Mouse (Mus musculus) heart, embryonic 16.5 days (tissue): ENCODE measurements around the gene Mgat5. TPM values are rescaled to one million over a fixed set of nuclear protein-coding genes. Genes with fewer than 3 reads are reported as not detected.

Experiments
- ATAC-seq: fragments of 200-750 bp; cut with Nextera tagmentation; replicated peaks from 2 replicates; pipeline ENCODE4 v1.8.0; 2017; ENCODE audit warnings: moderate number of reproducible peaks; ENCODE audit not compliant: insufficient read depth, low FRiP score; ENCODE audit errors: extremely low read depth
- H3K27ac ChIP-seq: fragments of 300-500 bp; sonication (generic); 2 replicates; pipeline ENCODE4 v1.5.1; 2014; ENCODE audit warnings: mild to moderate bottlenecking, low read length, control low read depth, moderate library complexity
- H3K27me3 ChIP-seq: fragments of 300-500 bp; sonication (generic); 2 replicates; pipeline ENCODE4 v1.6.1; 2014; ENCODE audit warnings: low read length, mixed read lengths; ENCODE audit not compliant: control insufficient read depth, insufficient read depth
- H3K36me3 ChIP-seq: fragments of 300-500 bp; sonication (generic); 2 replicates; pipeline ENCODE4 v1.6.1; 2014; ENCODE audit not compliant: control insufficient read depth, insufficient read depth
- H3K4me1 ChIP-seq: fragments of 300-500 bp; sonication (generic); 2 replicates; pipeline ENCODE4 v1.6.1; 2014; ENCODE audit warnings: low read length, mixed read lengths; ENCODE audit not compliant: control insufficient read depth, insufficient read depth
- H3K4me2 ChIP-seq: fragments of 300-500 bp; sonication (generic); 2 replicates; pipeline ENCODE4 v1.6.1; 2014; ENCODE audit warnings: low read depth, mild to moderate bottlenecking, control low read depth, low read length
- H3K4me3 ChIP-seq: fragments of 300-500 bp; sonication (generic); 2 replicates; pipeline ENCODE4 v1.5.1; 2014; ENCODE audit warnings: mild to moderate bottlenecking, control low read depth, low read length
- H3K9ac ChIP-seq: fragments of 300-500 bp; sonication (generic); 2 replicates; pipeline ENCODE4 v1.6.1; 2014; ENCODE audit warnings: low read length, control low read depth
- H3K9me3 ChIP-seq: fragments of 300-500 bp; sonication (generic); replicated peaks from 2 replicates; pipeline ENCODE4 v1.6.1; 2016; ENCODE audit warnings: low read length; ENCODE audit not compliant: control insufficient read depth
- WGBS: fragments of 180-500 bp; shearing (Covaris S2); extraction: QIAGEN DNeasy Blood & Tissue Kit; methylation state at CpG from one replicate; pipeline ENCODE4 v1.1.7; 2014; 5-methylcytosine and 5-hydroxymethylcytosine counted together
- polyA plus RNA-seq: library from polyadenylated mRNA; unstranded; fragments of >200 nt; fragmentation: Nextera tagmentation; extraction: Ambion mirVana; gene quantifications from 2 replicates; pipeline ENCODE4 v1.2.1, GENCODE M21; 2015

The Mgat5 gene
- polyA plus RNA-seq, 1 experiment from 2014 or later, result 5.1 TPM

GRCm38 (mm10) chr1:127346596-127347139, 141.9 kb downstream of the Mgat5 start:
- ATAC-seq, result no peak
- H3K27ac ChIP-seq, result no peak overlapping the region
- no peaks in the 10 kb centered on the region for H3K36me3 ChIP-seq
- peaks cover 59% of the 10 kb centered on the region for H3K4me1 ChIP-seq
- no peak overlapping the region for H3K4me2 ChIP-seq
- H3K9ac ChIP-seq, result no peak overlapping the region
- H3K27me3 ChIP-seq, result no peaks in the 10 kb centered on the region
- no peaks in the 10 kb centered on the region for H3K9me3 ChIP-seq
- no peak overlapping the region for H3K4me3 ChIP-seq
- WGBS, result 75% methylated on average over 3 of the region's 3 CpGs

GRCm38 (mm10) chr1:127347878-127348620, 143.2 kb downstream of the Mgat5 start:
- 66% methylated on average over 3 of the region's 3 CpGs for WGBS
- no peaks in the 10 kb centered on the region for H3K36me3 ChIP-seq
- H3K4me1 ChIP-seq, result peaks cover 72% of the 10 kb centered on the region
- H3K4me3 ChIP-seq, result no peak overlapping the region
- no peaks in the 10 kb centered on the region for H3K27me3 ChIP-seq
- peak overlapping the region; percentile 1; the same call in 1 of the 2 replicates for H3K4me2 ChIP-seq
- no peaks in the 10 kb centered on the region for H3K9me3 ChIP-seq
- peak; percentile 80 for ATAC-seq
- peak overlapping the region; percentile 89 for H3K27ac ChIP-seq
- H3K9ac ChIP-seq, result no peak overlapping the region

GRCm38 (mm10) chr1:127348642-127349341, 144.0 kb downstream of the Mgat5 start:
- Histone ChIP-seq H3K36me3 (no peaks in the 10 kb centered on the region), H3K27ac (peak overlapping the region; percentile 89), H3K9ac (no peak overlapping the region), H3K9me3 (no peaks in the 10 kb centered on the region), H3K4me2 (peak overlapping the region; percentile 36), H3K4me3 (no peak overlapping the region), H3K27me3 (no peaks in the 10 kb centered on the region), H3K4me1 (peaks cover 79% of the 10 kb centered on the region)
- ATAC-seq, result peak; percentile 86
- whole genome bisulfite sequencing, result 32% methylated on average over 9 of the region's 9 CpGs

GRCm38 (mm10) chr1:127351380-127352057, 146.7 kb downstream of the Mgat5 start:
- Histone ChIP-seq H3K36me3 (no peaks in the 10 kb centered on the region), H3K27ac (peak overlapping the region; percentile 89), H3K9me3 (no peaks in the 10 kb centered on the region), H3K4me1 (peaks cover 59% of the 10 kb centered on the region), H3K4me2 (0 out of 2 replicates have a peak overlapping the region, but pooled peaks have one; percentile 1), H3K4me3 (no peak overlapping the region), H3K27me3 (no peaks in the 10 kb centered on the region), H3K9ac (peak overlapping the region; percentile 39)
- ATAC-seq, result no peak
- WGBS, result 86% methylated on average over 12 of the region's 12 CpGs

- H3K36me3 ChIP-seq, result no peaks in the 10 kb centered on the region
- H3K27me3 ChIP-seq, result no peaks in the 10 kb centered on the region
- peak overlapping the region; percentile 41 for H3K9ac ChIP-seq
- H3K4me3 ChIP-seq, result no peak overlapping the region
- no peak overlapping the region for H3K4me2 ChIP-seq
- H3K27ac ChIP-seq, result peak overlapping the region; percentile 89
- no peaks in the 10 kb centered on the region for H3K9me3 ChIP-seq
- ATAC-seq, result peak; percentile 25; the same call in 1 of the 2 replicates
- 29% methylated on average over 4 of the region's 4 CpGs for WGBS
- H3K4me1 ChIP-seq, result peaks cover 55% of the 10 kb centered on the region
These were observed 147.4 kb downstream of the Mgat5 start for GRCm38 (mm10) chr1:127352131-127352793.

- Histone ChIP-seq H3K27ac (peak overlapping the region; percentile 89), H3K27me3 (no peaks in the 10 kb centered on the region), H3K4me1 (peaks cover 46% of the 10 kb centered on the region), H3K36me3 (no peaks in the 10 kb centered on the region), H3K9me3 (no peaks in the 10 kb centered on the region), H3K4me3 (no peak overlapping the region), H3K4me2 (no peak overlapping the region), H3K9ac (no peak overlapping the region)
- ATAC-seq, result no peak
- 32% methylated on average over 9 of the region's 9 CpGs for WGBS
These were observed 148.6 kb downstream of the Mgat5 start for GRCm38 (mm10) chr1:127353408-127353807.

GRCm38 (mm10) chr1:127354152-127354551, 149.3 kb downstream of the Mgat5 start:
- H3K4me2 ChIP-seq, result no peak overlapping the region
- no peak overlapping the region for H3K4me3 ChIP-seq
- H3K9me3 ChIP-seq, result no peaks in the 10 kb centered on the region
- no peak overlapping the region; the same call in 1 of the 2 replicates for H3K27ac ChIP-seq
- H3K9ac ChIP-seq, result no peak overlapping the region
- H3K36me3 ChIP-seq, result no peaks in the 10 kb centered on the region
- peaks cover 43% of the 10 kb centered on the region for H3K4me1 ChIP-seq
- 94% methylated on average over 5 of the region's 5 CpGs for WGBS
- no peaks in the 10 kb centered on the region for H3K27me3 ChIP-seq
- no peak for ATAC-seq

- no peak for ATAC-seq
These were observed 150.2 kb downstream of the Mgat5 start for GRCm38 (mm10) chr1:127355034-127355433.

More at GRCm38 (mm10) chr1:127355034-127355433, 150.2 kb downstream of the Mgat5 start:
- Histone ChIP-seq H3K27ac (no peak overlapping the region), H3K27me3 (no peaks in the 10 kb centered on the region), H3K4me3 (no peak overlapping the region), H3K9me3 (no peaks in the 10 kb centered on the region), H3K4me1 (peaks cover 37% of the 10 kb centered on the region), H3K36me3 (no peaks in the 10 kb centered on the region), H3K9ac (no peak overlapping the region), H3K4me2 (no peak overlapping the region)
- WGBS, result 80% methylated on average over 3 of the region's 3 CpGs
